Mouse (Mus musculus): Measurements from ENCODE around the gene Plekha7.

DNA sequence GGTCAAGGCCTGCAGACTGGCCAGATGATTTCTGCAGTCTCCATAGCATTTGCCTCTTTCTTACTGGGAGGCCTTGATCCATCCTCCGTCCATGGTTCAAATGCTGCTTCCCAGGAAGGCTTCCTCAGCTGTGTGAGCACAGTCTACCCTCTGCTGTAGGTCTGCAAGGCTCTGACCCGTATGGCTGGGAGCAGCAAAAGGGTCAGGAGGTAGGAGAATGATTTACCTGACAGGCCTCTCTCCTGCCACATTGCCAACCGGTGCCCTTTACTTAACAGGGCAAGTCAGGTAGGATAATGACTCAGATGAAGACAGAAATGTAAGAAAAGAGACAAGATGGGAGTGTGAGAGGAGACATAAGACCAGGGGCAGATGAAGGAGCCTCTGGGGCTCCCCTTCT is 129.3 kb downstream of the Plekha7 start:
- TF ChIP-seq POLR2A (IDR thresholded peaks at IDR 0.05; ENCODE audit: low read depth, low read length) = no peak
- TF ChIP-seq CTCF (IDR thresholded peaks at IDR 0.05; ENCODE audit: extremely low read depth, insufficient read depth, insufficient read length, insufficient replicate concordance) = no peak
